Mouse (Mus musculus) heart, postnatal 0 days (tissue): ENCODE measurements around the gene Dtl. TPM values are rescaled to one million over a fixed set of nuclear protein-coding genes. Genes with fewer than 3 reads are reported as not detected.
A peak's percentile ranks its signal among the peaks of the same experiment; 100 is the strongest.

Experiments
- ATAC-seq: fragments of 200-750 bp; cut with Nextera tagmentation; 2 replicates; pipeline ENCODE4 v1.8.0; 2017; ENCODE audit warnings: low read depth, moderate number of reproducible peaks, moderate library complexity; ENCODE audit not compliant: insufficient read depth
- DNase-seq: peaks from one replicate; pipeline ENCODE4 v3.0.0-alpha.2; 2016; ENCODE audit warnings: low spot score
- H3K27ac ChIP-seq: fragments of 300-500 bp; sonication (generic); 2 replicates; pipeline ENCODE4 v1.5.1; 2014; ENCODE audit warnings: low read depth, mild to moderate bottlenecking
- H3K27me3 ChIP-seq: fragments of 300-500 bp; sonication (generic); 2 replicates; pipeline ENCODE4 v1.6.1; 2014; ENCODE audit warnings: low read length, mixed read lengths; ENCODE audit not compliant: control insufficient read depth, insufficient read depth
- H3K36me3 ChIP-seq: fragments of 300-500 bp; sonication (generic); replicated peaks from 2 replicates; pipeline ENCODE4 v1.6.1; 2014; ENCODE audit warnings: low read length, mixed read lengths; ENCODE audit not compliant: control insufficient read depth, insufficient read depth
- H3K4me1 ChIP-seq: fragments of 300-500 bp; sonication (generic); 2 replicates; pipeline ENCODE4 v1.6.1; 2014; ENCODE audit warnings: antibody characterized with exemption; ENCODE audit not compliant: control insufficient read depth, insufficient read depth
- H3K4me2 ChIP-seq: fragments of 300-500 bp; sonication (generic); 2 replicates; pipeline ENCODE4 v1.6.1; 2014; ENCODE audit warnings: low read depth, mild to moderate bottlenecking, low read length, moderate library complexity
- H3K4me3 ChIP-seq: fragments of 300-500 bp; sonication (generic); 2 replicates; pipeline ENCODE4 v1.5.1; 2014; ENCODE audit warnings: low read depth, low read length
- H3K9ac ChIP-seq: fragments of 300-500 bp; sonication (generic); replicated peaks from 2 replicates; pipeline ENCODE4 v1.6.1; 2014; ENCODE audit warnings: low read depth, low read length, mixed read lengths
- H3K9me3 ChIP-seq: fragments of 300-500 bp; sonication (generic); replicated peaks from 2 replicates; pipeline ENCODE4 v1.6.1; 2016; ENCODE audit warnings: low read length; ENCODE audit not compliant: control insufficient read depth
- CTCF ChIP-seq: IDR thresholded peaks from 2 replicates; pipeline ENCODE4 v1.5.1; 2016; ENCODE audit warnings: antibody characterized with exemption, control low read depth, low read depth
- EP300 ChIP-seq: IDR thresholded peaks from 2 replicates; pipeline ENCODE4 v1.6.1; 2016; ENCODE audit warnings: antibody characterized with exemption, low read depth
- WGBS: fragments of 180-500 bp; shearing (Covaris S2); extraction: QIAGEN DNeasy Blood & Tissue Kit; methylation state at CpG from one replicate; pipeline ENCODE4 v1.1.7; 2014; 5-methylcytosine and 5-hydroxymethylcytosine counted together
- polyA plus RNA-seq: library from polyadenylated mRNA; unstranded; fragments of >200 nt; fragmentation: Nextera tagmentation; extraction: Ambion mirVana; gene quantifications from 2 replicates; pipeline ENCODE4 v1.2.1, GENCODE M21; 2015
- total RNA-seq: library from RNA; depleted of rRNA; stranded (reverse); fragments of >200 nt; gene quantifications from 2 replicates; pipeline ENCODE4 v1.2.3, GENCODE M21; 2014; ENCODE audit warnings: low replicate concordance

Gene Dtl
- total and polyA plus RNA-seq, 2 experiments from 2014 or later = 6.2 to 7.6 TPM

DNA sequence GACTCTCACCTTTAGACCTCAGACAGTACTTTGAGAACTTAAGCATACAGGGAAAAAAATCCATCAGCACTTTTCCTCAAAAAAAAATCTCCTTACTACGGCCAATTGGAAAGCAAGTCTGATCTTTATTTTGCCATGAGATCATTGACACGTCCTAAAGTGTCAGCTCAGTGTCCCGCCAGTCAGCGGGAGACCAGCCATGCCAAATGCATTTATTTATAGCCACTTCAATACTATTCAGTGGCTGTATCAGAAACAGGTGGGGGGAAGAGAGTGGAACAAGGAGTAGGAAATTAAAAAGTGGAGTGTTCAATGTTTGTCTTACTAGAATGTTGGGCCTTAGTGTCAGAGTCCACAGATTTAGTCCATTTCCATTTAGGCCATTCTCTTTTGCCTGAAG lies 24.6 kb downstream of the Dtl start:
- Histone ChIP-seq H3K36me3 (peaks cover 24% of the 10 kb centered on the region; the same call in 1 of the 2 replicates), H3K27me3 (no peaks in the 10 kb centered on the region), H3K4me1 (peaks cover 7% of the 10 kb centered on the region; the same call in 1 of the 2 replicates), H3K4me2 (no peak overlapping the region), H3K27ac (peak overlapping the region; percentile 48; the same call in 1 of the 2 replicates), H3K9ac (no peak overlapping the region), H3K9me3 (no peaks in the 10 kb centered on the region), H3K4me3 (no peak overlapping the region)
- DNase-seq = peak; percentile 75
- ATAC-seq = 0 out of 2 replicates have a peak, but pooled peaks have one; percentile 33
- WGBS = 23% methylated on average over 4 of the region's 4 CpGs
- no peak for TF ChIP-seq CTCF

DNA sequence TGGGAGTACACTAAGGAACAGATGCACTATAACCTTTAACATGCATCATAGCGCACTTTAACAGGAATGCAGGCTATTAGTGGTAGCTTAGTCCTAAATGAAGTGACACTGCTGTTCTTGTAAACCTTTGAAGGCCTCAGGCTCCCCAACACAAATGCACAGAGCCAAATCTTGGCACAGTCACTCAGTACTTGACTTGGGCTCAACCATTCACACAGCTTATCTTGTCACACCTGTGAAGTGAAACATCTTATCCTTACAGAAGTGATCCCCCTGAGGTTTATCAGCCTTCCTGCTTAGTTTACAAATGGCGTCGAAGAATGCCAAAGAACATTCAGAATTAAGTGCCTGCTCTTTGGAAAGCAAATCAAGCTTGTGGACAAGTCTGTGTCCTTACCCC lies 31.6 kb downstream of the Dtl start:
- H3K4me1 ChIP-seq = peaks cover 10% of the 10 kb centered on the region
- no peak overlapping the region for H3K4me2 ChIP-seq
- no peak for ATAC-seq
- no peak overlapping the region for H3K4me3 ChIP-seq
- WGBS = 28% methylated on average over 3 of the region's 3 CpGs
- H3K9ac ChIP-seq = 0 out of 2 replicates have a peak overlapping the region, but pooled peaks have one; percentile 3
- no peaks in the 10 kb centered on the region for H3K27me3 ChIP-seq
- DNase-seq = no peak
- TF ChIP-seq CTCF = no peak
- no peak for TF ChIP-seq EP300
- H3K36me3 ChIP-seq = peaks cover 31% of the 10 kb centered on the region
- peak overlapping the region; percentile 30; the same call in 1 of the 2 replicates for H3K27ac ChIP-seq
- no peaks in the 10 kb centered on the region for H3K9me3 ChIP-seq

DNA sequence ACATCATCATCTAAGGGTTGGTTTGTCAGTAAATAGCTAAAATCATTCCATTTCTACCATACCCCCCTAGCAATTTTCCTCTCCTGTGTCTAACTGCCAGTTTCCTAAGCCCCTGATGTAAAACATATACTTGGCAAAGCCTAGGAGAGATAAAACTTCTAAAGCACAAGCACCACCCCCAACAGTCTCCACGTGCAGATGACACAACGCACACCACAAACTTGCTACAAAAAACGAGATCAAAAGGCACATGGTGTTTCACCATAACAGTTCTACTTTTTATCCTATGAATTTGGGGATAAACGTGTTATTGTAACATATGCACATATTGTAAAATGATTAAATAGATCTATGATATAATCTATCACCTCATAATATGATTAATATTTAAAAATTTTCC lies 33.7 kb downstream of the Dtl start:
- 48% methylated on average over 4 of the region's 4 CpGs for WGBS
- no peaks in the 10 kb centered on the region for H3K9me3 ChIP-seq
- peaks cover 10% of the 10 kb centered on the region for H3K4me1 ChIP-seq
- no peak overlapping the region for H3K9ac ChIP-seq
- H3K27ac ChIP-seq = no peak overlapping the region
- DNase-seq (no peak), ATAC-seq (no peak)
- peaks cover 16% of the 10 kb centered on the region for H3K36me3 ChIP-seq
- no peaks in the 10 kb centered on the region for H3K27me3 ChIP-seq
- no peak overlapping the region for H3K4me2 ChIP-seq
- TF ChIP-seq CTCF (no peak), EP300 (no peak)
- no peak overlapping the region for H3K4me3 ChIP-seq

DNA sequence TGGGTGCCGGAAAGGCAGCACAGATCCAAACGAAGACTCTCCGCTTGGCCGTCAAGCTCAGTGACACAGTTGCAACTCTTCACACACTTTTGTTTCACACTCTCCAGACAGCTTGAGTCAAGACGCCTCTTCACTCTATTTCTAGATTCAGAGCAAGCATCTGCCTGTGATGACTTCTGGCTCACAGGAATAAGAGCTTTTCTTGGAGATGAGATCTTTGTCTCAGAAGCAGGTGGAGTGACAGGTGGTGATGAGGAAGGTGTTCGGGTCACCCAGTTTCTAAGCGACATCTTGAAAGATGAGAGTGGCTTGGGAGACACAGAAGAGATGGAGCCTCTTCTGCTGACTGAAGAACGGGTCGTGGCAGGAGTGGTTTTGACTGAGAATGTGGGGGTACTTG lies 34.3 kb downstream of the Dtl start:
- WGBS = 79% methylated on average over 9 of the region's 9 CpGs
- H3K4me1 ChIP-seq = peaks cover 10% of the 10 kb centered on the region
- H3K36me3 ChIP-seq = peaks cover 13% of the 10 kb centered on the region
- H3K4me2 ChIP-seq = no peak overlapping the region
- no peak for DNase-seq
- H3K27me3 ChIP-seq = no peaks in the 10 kb centered on the region
- no peak overlapping the region for H3K9ac ChIP-seq
- no peak for ATAC-seq
- H3K27ac ChIP-seq = no peak overlapping the region
- no peaks in the 10 kb centered on the region for H3K9me3 ChIP-seq
- no peak overlapping the region for H3K4me3 ChIP-seq
- TF ChIP-seq CTCF (no peak), EP300 (no peak)

DNA sequence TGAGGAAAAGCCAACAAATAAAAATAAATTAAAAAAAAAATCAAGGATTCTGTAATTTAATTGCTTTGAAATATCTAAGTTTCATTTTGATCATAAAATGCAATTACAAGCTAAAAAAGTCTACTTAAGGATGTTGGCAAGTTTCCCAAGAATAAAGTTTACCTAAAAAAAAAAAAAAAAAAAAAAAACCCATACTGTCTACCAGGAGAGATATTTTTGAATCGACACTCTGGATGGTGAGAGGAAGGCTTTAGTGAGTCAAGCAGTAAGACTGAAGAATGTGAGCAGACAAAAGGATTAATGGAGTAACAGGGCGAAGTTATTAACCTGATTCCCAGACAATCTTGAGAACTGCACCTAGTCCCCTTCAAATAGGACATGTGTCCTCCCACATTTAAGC lies 35.0 kb downstream of the Dtl start:
- no peak for TF ChIP-seq EP300
- DNase-seq (no peak), ATAC-seq (no peak)
- peaks cover 10% of the 10 kb centered on the region for H3K4me1 ChIP-seq
- no peak overlapping the region for H3K9ac ChIP-seq
- no peaks in the 10 kb centered on the region for H3K9me3 ChIP-seq
- H3K27ac ChIP-seq = no peak overlapping the region
- no peak overlapping the region for H3K4me3 ChIP-seq
- no peaks in the 10 kb centered on the region for H3K27me3 ChIP-seq
- peaks cover 6% of the 10 kb centered on the region; the same call in 1 of the 2 replicates for H3K36me3 ChIP-seq
- WGBS = 61% methylated on average over 2 of the region's 2 CpGs
- no peak overlapping the region for H3K4me2 ChIP-seq

DNA sequence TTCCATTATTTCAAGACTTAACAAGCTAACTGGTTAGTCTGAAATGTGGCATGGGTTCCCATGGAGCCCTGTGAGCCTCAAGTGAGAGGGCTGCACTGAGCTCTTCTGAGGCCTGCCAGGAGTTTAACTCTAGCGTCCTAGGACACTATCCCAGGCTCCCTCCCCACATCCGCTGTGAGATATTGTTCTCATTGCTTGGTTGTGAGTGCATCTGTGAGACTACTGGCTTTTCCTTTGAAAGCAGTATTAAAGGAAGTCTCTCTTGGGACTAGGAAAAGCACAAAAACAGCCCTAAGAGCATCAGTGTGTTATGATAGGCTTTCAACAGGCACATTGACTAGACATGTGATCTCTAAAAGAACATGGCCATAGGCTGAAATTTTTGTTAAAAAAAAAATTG lies 40.4 kb downstream of the Dtl start:
- WGBS = 57% methylated on average over 2 of the region's 2 CpGs
- H3K9me3 ChIP-seq = no peaks in the 10 kb centered on the region
- TF ChIP-seq CTCF (no peak), EP300 (no peak)
- H3K4me1 ChIP-seq = 0 out of 2 replicates have a peak, but pooled peaks cover under 1% of the 10 kb centered on the region
- no peaks in the 10 kb centered on the region for H3K27me3 ChIP-seq
- ATAC-seq (no peak), DNase-seq (no peak)
- H3K9ac ChIP-seq = no peak overlapping the region
- no peak overlapping the region for H3K4me3 ChIP-seq
- H3K27ac ChIP-seq = no peak overlapping the region
- H3K4me2 ChIP-seq = no peak overlapping the region
- no peaks in the 10 kb centered on the region; the same call in 1 of the 2 replicates for H3K36me3 ChIP-seq
